Mouse (Mus musculus): Measurements from ENCODE around the gene Gatd1. TPM values are rescaled to one million over a fixed set of nuclear protein-coding genes. Genes with fewer than 3 reads are reported as not detected.

Gene Gatd1
- polyA plus RNA-seq, 1 experiment from 2014 or later = 17.4 TPM

GRCm38 (mm10) chr7:141459301-141459711 is 45.4 kb upstream of the Gatd1 start:
- peaks cover 29% of the 10 kb centered on the region for H3K36me3 ChIP-seq (replicated peaks; ENCODE audit: insufficient read depth, low read length)
- no peak for DNase-seq
- no peak overlapping the region for H3K27ac ChIP-seq (ENCODE audit: low read depth)
- peaks cover 32% of the 10 kb centered on the region for H3K4me1 ChIP-seq (ENCODE audit: insufficient read depth)
- H3K9me3 ChIP-seq (ENCODE audit: low read length) = no peaks in the 10 kb centered on the region
- H3K4me2 ChIP-seq (ENCODE audit: low read depth, low read length) = no peak overlapping the region
- no peak for TF ChIP-seq EP300 (IDR thresholded peaks at IDR 0.05; ENCODE audit: low read depth)
- no peak for TF ChIP-seq CTCF (IDR thresholded peaks at IDR 0.05; ENCODE audit: low read depth)
- ATAC-seq = no peak
- peaks cover 35% of the 10 kb centered on the region for H3K27me3 ChIP-seq (ENCODE audit: insufficient read depth, low read length)
- WGBS (ENCODE audit: insufficient replicate concordance) = 95% methylated on average over 17 of the region's 17 CpGs
- H3K9ac ChIP-seq (replicated peaks) = no peak overlapping the region
- no peak overlapping the region for H3K4me3 ChIP-seq (ENCODE audit: low read depth, low read length)

- no peak overlapping the region for H3K27ac ChIP-seq (ENCODE audit: low read depth)
- 88% methylated on average over 11 of the region's 11 CpGs for WGBS (ENCODE audit: insufficient replicate concordance)
- peaks cover 30% of the 10 kb centered on the region for H3K4me1 ChIP-seq (ENCODE audit: insufficient read depth)
- no peak overlapping the region for H3K4me3 ChIP-seq (ENCODE audit: low read depth, low read length)
- DNase-seq (no peak), ATAC-seq (no peak)
- TF ChIP-seq EP300 (IDR thresholded peaks at IDR 0.05; ENCODE audit: low read depth) (no peak), CTCF (IDR thresholded peaks at IDR 0.05; ENCODE audit: low read depth) (no peak)
- H3K27me3 ChIP-seq (ENCODE audit: insufficient read depth, low read length) = peaks cover 29% of the 10 kb centered on the region
- no peak overlapping the region for H3K4me2 ChIP-seq (ENCODE audit: low read depth, low read length)
- no peak overlapping the region for H3K9ac ChIP-seq (replicated peaks)
- no peaks in the 10 kb centered on the region for H3K9me3 ChIP-seq (ENCODE audit: low read length)
- H3K36me3 ChIP-seq (replicated peaks; ENCODE audit: insufficient read depth, low read length) = peaks cover 29% of the 10 kb centered on the region
These were observed 44.7 kb upstream of the Gatd1 start for GRCm38 (mm10) chr7:141458661-141459060.

GRCm38 (mm10) chr7:141457986-141458660 is 44.2 kb upstream of the Gatd1 start:
- ATAC-seq = no peak

GRCm38 (mm10) chr7:141457236-141457635 is 43.3 kb upstream of the Gatd1 start:
- H3K27ac ChIP-seq (ENCODE audit: low read depth) = no peak overlapping the region
- H3K36me3 ChIP-seq (replicated peaks; ENCODE audit: insufficient read depth, low read length) = peaks cover 29% of the 10 kb centered on the region
- no peaks in the 10 kb centered on the region for H3K9me3 ChIP-seq (ENCODE audit: low read length)
- no peak for TF ChIP-seq EP300 (IDR thresholded peaks at IDR 0.05; ENCODE audit: low read depth)
- TF ChIP-seq CTCF (IDR thresholded peaks at IDR 0.05; ENCODE audit: low read depth) = no peak
- ATAC-seq (no peak), DNase-seq (no peak)
- WGBS (ENCODE audit: insufficient replicate concordance) = 87% methylated on average over 14 of the region's 14 CpGs
- no peak overlapping the region for H3K9ac ChIP-seq (replicated peaks)
- no peak overlapping the region for H3K4me3 ChIP-seq (ENCODE audit: low read depth, low read length)
- H3K27me3 ChIP-seq (ENCODE audit: insufficient read depth, low read length) = peaks cover 15% of the 10 kb centered on the region
- peaks cover 30% of the 10 kb centered on the region for H3K4me1 ChIP-seq (ENCODE audit: insufficient read depth)
- peak overlapping the region; percentile 93; the same call in 1 of the 2 replicates for H3K4me2 ChIP-seq (ENCODE audit: low read depth, low read length)

More at GRCm38 (mm10) chr7:141457986-141458660, 44.2 kb upstream of the Gatd1 start:
- Histone ChIP-seq H3K9me3 (ENCODE audit: low read length) (no peaks in the 10 kb centered on the region), H3K36me3 (replicated peaks; ENCODE audit: insufficient read depth, low read length) (peaks cover 29% of the 10 kb centered on the region), H3K9ac (replicated peaks) (no peak overlapping the region), H3K27ac (ENCODE audit: low read depth) (no peak overlapping the region), H3K4me1 (ENCODE audit: insufficient read depth) (peaks cover 30% of the 10 kb centered on the region), H3K27me3 (ENCODE audit: insufficient read depth, low read length) (peaks cover 23% of the 10 kb centered on the region), H3K4me2 (ENCODE audit: low read depth, low read length) (no peak overlapping the region), H3K4me3 (ENCODE audit: low read depth, low read length) (no peak overlapping the region)
- peak; percentile 82 for DNase-seq
- WGBS (ENCODE audit: insufficient replicate concordance) = 80% methylated on average over 15 of the region's 15 CpGs
- TF ChIP-seq EP300 (IDR thresholded peaks at IDR 0.05; ENCODE audit: low read depth) (no peak), CTCF (IDR thresholded peaks at IDR 0.05; ENCODE audit: low read depth) (peak; percentile 75)

- TF ChIP-seq EP300 (IDR thresholded peaks at IDR 0.05; ENCODE audit: low read depth) (no peak), CTCF (IDR thresholded peaks at IDR 0.05; ENCODE audit: low read depth) (no peak)
- Histone ChIP-seq H3K27ac (ENCODE audit: low read depth) (peak overlapping the region; percentile 99; the same call in 1 of the 2 replicates), H3K36me3 (replicated peaks; ENCODE audit: insufficient read depth, low read length) (peaks cover 33% of the 10 kb centered on the region), H3K4me1 (ENCODE audit: insufficient read depth) (peaks cover 28% of the 10 kb centered on the region), H3K27me3 (ENCODE audit: insufficient read depth, low read length) (peaks cover 10% of the 10 kb centered on the region), H3K9ac (replicated peaks) (peak overlapping the region; percentile 90), H3K4me3 (ENCODE audit: low read depth, low read length) (peak overlapping the region; percentile 77), H3K4me2 (ENCODE audit: low read depth, low read length) (peak overlapping the region; percentile 93), H3K9me3 (ENCODE audit: low read length) (no peaks in the 10 kb centered on the region)
- no peak for DNase-seq
- ATAC-seq = no peak
- 77% methylated on average over 6 of the region's 6 CpGs for WGBS (ENCODE audit: insufficient replicate concordance)
These were observed 42.8 kb upstream of the Gatd1 start for GRCm38 (mm10) chr7:141456739-141457138.

GRCm38 (mm10) chr7:141455610-141456314 is 41.8 kb upstream of the Gatd1 start:
- peak overlapping the region; percentile 90 for H3K9ac ChIP-seq (replicated peaks)
- H3K36me3 ChIP-seq (replicated peaks; ENCODE audit: insufficient read depth, low read length) = peaks cover 38% of the 10 kb centered on the region
- H3K4me1 ChIP-seq (ENCODE audit: insufficient read depth) = peaks cover 25% of the 10 kb centered on the region
- peaks cover 2% of the 10 kb centered on the region; the same call in 1 of the 2 replicates for H3K27me3 ChIP-seq (ENCODE audit: insufficient read depth, low read length)
- peak overlapping the region; percentile 99 for H3K27ac ChIP-seq (ENCODE audit: low read depth)
- WGBS (ENCODE audit: insufficient replicate concordance) = 3% methylated on average over 23 of the region's 23 CpGs
- DNase-seq (peak; percentile 81), ATAC-seq (peak; percentile 60)
- H3K4me3 ChIP-seq (ENCODE audit: low read depth, low read length) = peak overlapping the region; percentile 77
- TF ChIP-seq EP300 (IDR thresholded peaks at IDR 0.05; ENCODE audit: low read depth) (peak; percentile 82), CTCF (IDR thresholded peaks at IDR 0.05; ENCODE audit: low read depth) (no peak)
- no peaks in the 10 kb centered on the region for H3K9me3 ChIP-seq (ENCODE audit: low read length)
- peak overlapping the region; percentile 93 for H3K4me2 ChIP-seq (ENCODE audit: low read depth, low read length)
